8 mouse cellular contexts compared by ENCODE assay signal in the genomic region with DNA sequence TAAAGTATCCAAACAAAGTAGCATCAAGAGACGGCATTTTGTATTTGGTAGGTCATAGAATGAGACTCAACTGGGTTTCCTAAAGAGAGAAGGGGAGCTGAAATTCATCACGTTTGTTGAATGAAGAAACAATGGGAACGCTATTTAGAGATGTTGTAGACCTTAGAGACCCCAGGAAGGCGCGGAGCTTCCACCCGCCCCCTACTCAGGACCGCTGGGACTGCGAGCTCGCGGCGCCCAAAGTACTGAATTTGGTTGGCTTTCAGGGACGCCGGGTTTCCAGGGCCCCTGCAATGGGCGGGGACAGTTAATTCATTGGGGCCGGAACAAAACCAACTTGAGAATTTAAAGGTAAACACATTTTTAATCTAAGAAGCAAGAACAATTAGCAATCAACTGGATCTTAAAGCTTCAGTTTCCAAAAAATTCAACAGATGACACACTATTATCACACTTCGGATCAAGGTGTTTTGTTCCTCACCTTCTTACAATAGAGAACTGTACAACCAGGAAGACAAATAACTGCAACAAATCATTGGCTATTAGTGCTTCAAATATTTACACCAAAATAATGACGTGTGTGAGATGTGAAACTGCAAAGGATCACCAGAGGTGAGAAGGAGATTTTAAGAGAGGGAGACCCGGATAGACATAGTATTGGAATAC. TPM values are rescaled to one million over a fixed set of nuclear protein-coding genes. Genes with fewer than 3 reads are reported as not detected.
DNase-seq lines count a peak whose midpoint lies in the region; ATAC-seq and TF ChIP-seq lines count a peak whose summit lies in the region.

TSS of gene Vps45 (minus strand) at position 236 of the 666 bp plus-strand sequence.

- H3K9me3 ChIP-seq in G1E (replicated peaks) = no peaks in the 10 kb centered on the region
- H3K9me3 ChIP-seq in forebrain, embryonic 14.5 days (replicated peaks; ENCODE audit: control insufficient read depth, low read length) = no peaks in the 10 kb centered on the region

- WGBS in forebrain, embryonic 14.5 days = 2% methylated on average over 18 of the region's 18 CpGs
- WGBS in lung, adult 2 months = 3% methylated on average over 18 of the region's 18 CpGs
- WGBS in olfactory bulb, adult 2 months = under 1% methylated on average over 18 of the region's 18 CpGs

- peak; percentile 50 for DNase-seq in G1E (ENCODE audit: low spot score)
- DNase-seq in forebrain, embryonic 14.5 days (ENCODE audit: low spot score) = peak; percentile 74
- DNase-seq in heart, postnatal 10 days = peak; percentile 70 to 74
- peak; percentile 78 to 83 for DNase-seq in kidney, postnatal 4 days
- DNase-seq in lung, adult 2 months = peak; percentile 62
- DNase-seq in thymus, postnatal 14 days = peak; percentile 80

- peak within 1 kb of the TSS; percentile 72 for H3K9ac ChIP-seq in forebrain, embryonic 14.5 days (ENCODE audit: low read length)

- TF ChIP-seq CTCF in G1E (IDR thresholded peaks at IDR 0.05; ENCODE audit: low read depth, low read length) = no peak
- TF ChIP-seq CTCF in lung, adult 2 months (IDR thresholded peaks at IDR 0.05; ENCODE audit: insufficient read depth, low read length) = no peak
- TF ChIP-seq CTCF in olfactory bulb, adult 2 months (IDR thresholded peaks at IDR 0.05; ENCODE audit: insufficient read depth, low read depth, low read length) = no peak

- peak within 1 kb of the TSS; percentile 83 for H3K4me3 ChIP-seq in G1E (ENCODE audit: low read depth, low read length)
- peak within 1 kb of the TSS; percentile 62 for H3K4me3 ChIP-seq in forebrain, embryonic 14.5 days (ENCODE audit: low read depth, low read length)
- peak within 1 kb of the TSS; percentile 77 for H3K4me3 ChIP-seq in lung, adult 2 months (replicated peaks; ENCODE audit: extremely low read depth, low read depth, low read length)
- peak within 1 kb of the TSS; percentile 74 for H3K4me3 ChIP-seq in olfactory bulb, adult 2 months (ENCODE audit: insufficient read depth, low read depth, low read length)

- peak within 1 kb of the TSS; percentile 61 for H3K4me2 ChIP-seq in forebrain, embryonic 14.5 days (ENCODE audit: low read length)

- peaks cover 27% of the 10 kb centered on the region for H3K4me1 ChIP-seq in G1E (ENCODE audit: insufficient read depth, low read depth, low read length)
- H3K4me1 ChIP-seq in forebrain, embryonic 14.5 days (ENCODE audit: control insufficient read depth, insufficient read depth, low read length) = peaks cover 5% of the 10 kb centered on the region; the same call in 1 of the 2 replicates
- H3K4me1 ChIP-seq in lung, adult 2 months (ENCODE audit: control insufficient read depth, insufficient read depth, low read length) = no peaks in the 10 kb centered on the region
- no peaks in the 10 kb centered on the region for H3K4me1 ChIP-seq in olfactory bulb, adult 2 months (ENCODE audit: control insufficient read depth, insufficient read depth, low read length)

- peaks cover 20% of the 10 kb centered on the region for H3K36me3 ChIP-seq in G1E (replicated peaks)
- H3K36me3 ChIP-seq in forebrain, embryonic 14.5 days (ENCODE audit: control insufficient read depth, insufficient read depth, low read length) = peaks cover 8% of the 10 kb centered on the region

- H3K27me3 ChIP-seq in G1E (ENCODE audit: insufficient read depth, low read length) = no peaks in the 10 kb centered on the region
- H3K27me3 ChIP-seq in forebrain, embryonic 14.5 days (replicated peaks; ENCODE audit: control insufficient read depth, insufficient read depth, low read length) = no peaks in the 10 kb centered on the region

- H3K27ac ChIP-seq in forebrain, embryonic 14.5 days (ENCODE audit: low read depth, low read length) = peak within 1 kb of the TSS; percentile 88
- H3K27ac ChIP-seq in olfactory bulb, adult 2 months (ENCODE audit: insufficient read depth, low read depth, low read length) = peak within 1 kb of the TSS; percentile 74

- intact Hi-C loops in heart, postnatal 10 days (cut with DNase I) = no loop called here

- TF ChIP-seq POLR2A in lung, adult 2 months (IDR thresholded peaks at IDR 0.05; ENCODE audit: borderline replicate concordance, extremely low read depth, low read depth, low read length) = 0 out of 2 replicates have a peak, but pooled peaks have one; percentile 22
- no peak for TF ChIP-seq POLR2A in olfactory bulb, adult 2 months (IDR thresholded peaks at IDR 0.05; ENCODE audit: insufficient read depth, low read depth, low read length)

- ATAC-seq in G1E (ENCODE audit: extremely low read depth, insufficient number of reproducible peaks, low FRiP score, poor library complexity, severe bottlenecking) = 0 out of 2 replicates have a peak, but pooled peaks have one; percentile 38
- ATAC-seq in cerebellum, adult (ENCODE audit: insufficient number of reproducible peaks, low FRiP score, low TSS enrichment) = peak; percentile 72; the same call in 1 of the 2 replicates
- ATAC-seq in forebrain, embryonic 14.5 days = peak; percentile 86

RNA-seq across cellular contexts. Expression of gene Vps45, which starts in this region (rescaled TPM):
- 19.8 and 28.7 TPM in 2 replicates for total RNA-seq in G1E (2014; fragmentation: Nextera tagmentation)
- total RNA-seq in G1E (2017) = 16.1 and 21.4 TPM in 2 replicates
- 6.1 and 6.7 TPM in 2 replicates for polyA plus RNA-seq in G1E (2012)
- polyA plus RNA-seq in forebrain, embryonic 14.5 days (2014; fragmentation: Nextera tagmentation; extraction: Ambion mirVana) = 48.3 and 54.8 TPM in 2 replicates
- 10 to 100 TPM; 24.7 to 34.4 TPM for total RNA-seq in heart, postnatal 10 days (2021)
- polyA plus RNA-seq in lung, adult 2 months (2012; rRNA removed) = 3.6 and 4.7 TPM in 2 replicates
- not detected in 2 replicates for polyA plus RNA-seq in olfactory bulb, adult 2 months (2012; ENCODE audit: insufficient read depth, insufficient read length, low replicate concordance, missing spikeins)

Comparison
In these comparisons a context has a peak if more than half of its experiments do, and no peak if none do; other contexts are left out.
1. Peak in every context shown above with its lines: DNase-seq, ATAC-seq, H3K4me3 ChIP-seq and H3K27ac ChIP-seq.